Mouse (Mus musculus): ENCODE results near the gene Tyw3.

Tyw3 gene

GRCm38 (mm10) chr3:154551035-154551411 lies 45.9 kb downstream of the Tyw3 start:
- DNase-seq = no peak

GRCm38 (mm10) chr3:154550326-154551034 lies 46.4 kb downstream of the Tyw3 start:
- no peak for DNase-seq

- no peak for DNase-seq
Measured at GRCm38 (mm10) chr3:154548868-154549301, 48.0 kb downstream of the Tyw3 start.

GRCm38 (mm10) chr3:154547549-154548426 lies 49.1 kb downstream of the Tyw3 start:
- DNase-seq = no peak

- DNase-seq = no peak
Measured at GRCm38 (mm10) chr3:154546234-154546633, 50.7 kb downstream of the Tyw3 start.

GRCm38 (mm10) chr3:154540086-154540911 lies 56.6 kb downstream of the Tyw3 start:
- DNase-seq = no peak

- DNase-seq = no peak
Measured at GRCm38 (mm10) chr3:154536134-154536533, 60.8 kb downstream of the Tyw3 start.

- no peak for DNase-seq
Measured at GRCm38 (mm10) chr3:154533246-154533645, 63.7 kb downstream of the Tyw3 start.

- DNase-seq = no peak
Measured at GRCm38 (mm10) chr3:154528973-154529372, 67.9 kb downstream of the Tyw3 start.

GRCm38 (mm10) chr3:154526610-154527009 lies 70.3 kb downstream of the Tyw3 start:
- no peak for DNase-seq

Data from thymus, postnatal 14 days (tissue).